Mouse (Mus musculus) adrenal gland, adult (tissue): Measurements from ENCODE around the gene Cdkal1.

Experiments used
- DNase-seq, 2 experiments: peaks; one replicate each; pipeline ENCODE4 v3.0.0; 2022 to 2023; ENCODE audit warnings: low spot score in 1 of 2; ENCODE audit not compliant: inconsistent age in 2 of 2

Cdkal1 gene

DNA sequence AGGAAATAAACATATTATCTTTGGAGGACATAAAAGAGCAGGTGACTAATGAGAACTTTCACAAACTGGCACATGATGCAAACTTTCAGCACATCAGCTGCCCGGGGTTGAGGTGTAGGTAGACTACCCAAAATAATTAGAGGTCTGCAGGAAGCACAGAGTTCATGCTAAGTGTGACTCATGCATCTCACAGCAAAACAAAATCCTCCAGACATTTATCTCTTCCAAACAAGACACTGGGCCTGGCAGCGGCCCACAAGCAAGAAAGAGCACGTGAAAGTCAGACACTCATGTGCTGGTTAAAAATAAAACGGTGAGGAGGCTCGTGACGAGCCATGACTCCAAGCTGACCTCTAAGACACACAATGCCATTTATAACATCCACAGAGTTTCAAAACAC lies 217.7 kb downstream of the Cdkal1 start:
- peak; percentile 62 to 78 for DNase-seq

GRCm38 (mm10) chr13:29635581-29635980 lies 219.9 kb downstream of the Cdkal1 start:
- no peak for DNase-seq

DNA sequence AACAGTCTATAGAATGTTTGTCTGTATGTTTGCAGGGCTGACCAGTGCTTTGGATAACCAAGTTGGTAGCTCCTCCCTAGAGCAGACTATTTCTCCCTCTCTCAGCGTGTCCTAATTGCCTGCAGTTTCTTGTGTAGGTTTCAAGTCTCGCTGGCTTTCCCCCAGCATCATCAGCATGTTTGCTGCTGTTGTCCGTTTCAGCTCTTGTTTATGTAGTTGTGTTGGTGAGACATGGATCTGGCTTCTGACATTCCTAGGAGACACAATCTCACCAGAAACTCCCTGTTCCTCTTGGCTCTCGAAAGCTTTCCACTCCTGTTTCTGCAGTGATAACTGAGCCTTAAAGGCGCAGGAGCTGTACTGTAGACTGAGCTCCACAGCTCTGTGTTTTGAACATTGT lies 224.1 kb downstream of the Cdkal1 start:
- DNase-seq, result no peak

GRCm38 (mm10) chr13:29628607-29629006 lies 226.9 kb downstream of the Cdkal1 start:
- DNase-seq, result peak in 1 of 2 experiments; percentile 59

DNA sequence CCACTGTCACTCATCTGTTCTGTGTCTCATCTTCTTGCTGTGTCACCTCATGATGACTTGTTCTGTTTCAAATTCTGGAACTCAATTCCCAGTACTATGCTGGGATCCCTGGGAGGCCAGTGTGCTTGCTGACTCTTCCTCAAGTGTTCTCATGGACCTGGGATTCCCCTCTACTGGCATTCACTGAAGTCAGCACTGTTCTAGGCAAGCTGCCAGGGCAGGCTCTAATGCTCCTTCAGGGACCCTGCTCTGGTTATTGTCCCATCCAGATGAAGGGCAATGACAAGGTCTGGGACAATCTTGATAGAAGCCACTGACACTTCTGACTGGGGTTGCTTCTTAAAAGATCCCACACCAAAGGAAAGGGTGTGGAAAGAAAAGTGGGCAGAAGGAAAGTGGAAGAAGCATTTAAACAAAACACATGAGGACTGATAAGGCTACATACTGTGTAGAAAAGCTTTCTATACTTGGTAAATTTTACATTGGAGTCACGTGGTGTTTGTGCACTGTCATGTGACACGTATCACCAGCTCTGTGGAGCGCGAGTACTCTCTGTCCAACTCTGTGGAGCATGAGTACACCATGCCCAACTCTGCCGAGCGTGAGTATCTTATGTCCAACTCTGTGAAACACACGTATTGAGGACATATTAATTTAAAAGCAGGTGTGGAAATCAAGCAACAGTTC lies 227.9 kb downstream of the Cdkal1 start:
- DNase-seq, result peak; percentile 52 to 66

DNA sequence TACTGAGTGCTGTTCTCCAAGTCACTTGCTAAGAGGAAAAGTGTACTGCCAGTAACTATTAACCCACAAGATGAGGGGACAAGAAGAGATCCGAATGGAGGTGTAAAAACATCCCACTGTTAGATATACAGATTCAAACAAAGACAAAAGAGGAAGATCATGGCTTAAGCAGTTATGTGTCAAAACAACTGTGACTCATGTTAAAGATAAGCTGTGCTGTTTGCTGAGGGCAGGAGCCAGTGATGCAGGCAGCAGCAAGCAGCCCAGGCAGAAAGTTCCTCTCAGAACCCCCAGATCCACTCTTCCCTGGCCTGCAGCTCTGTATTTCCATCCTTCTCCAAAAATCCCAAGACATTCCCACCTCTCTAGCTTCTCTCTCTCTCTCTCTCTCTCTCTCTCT lies 230.5 kb downstream of the Cdkal1 start:
- DNase-seq, result no peak

GRCm38 (mm10) chr13:29623636-29624239 lies 231.7 kb downstream of the Cdkal1 start:
- DNase-seq, result no peak

GRCm38 (mm10) chr13:29621881-29622280 lies 233.6 kb downstream of the Cdkal1 start:
- DNase-seq, result no peak

DNA sequence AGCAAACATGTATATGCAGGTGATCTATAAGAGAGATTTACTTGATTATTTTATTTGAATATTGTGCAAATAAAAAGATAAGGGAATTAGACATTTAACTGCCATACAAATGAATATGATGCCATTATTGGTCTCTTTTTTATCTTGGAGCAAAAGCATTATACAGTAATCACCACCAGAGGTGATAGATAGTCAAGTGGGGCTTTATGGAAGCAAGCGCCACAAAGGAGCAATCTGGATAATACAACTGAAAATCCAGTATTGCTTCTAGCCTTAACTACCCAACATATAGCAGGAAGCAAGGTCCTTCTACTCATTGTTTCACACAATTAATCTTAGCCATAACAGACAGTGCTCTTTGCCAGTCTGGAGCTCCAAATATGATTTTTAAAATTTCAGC lies 234.1 kb downstream of the Cdkal1 start:
- DNase-seq, result no peak

- no peak for DNase-seq
Measured at GRCm38 (mm10) chr13:29620826-29621225, 234.6 kb downstream of the Cdkal1 start.

DNA sequence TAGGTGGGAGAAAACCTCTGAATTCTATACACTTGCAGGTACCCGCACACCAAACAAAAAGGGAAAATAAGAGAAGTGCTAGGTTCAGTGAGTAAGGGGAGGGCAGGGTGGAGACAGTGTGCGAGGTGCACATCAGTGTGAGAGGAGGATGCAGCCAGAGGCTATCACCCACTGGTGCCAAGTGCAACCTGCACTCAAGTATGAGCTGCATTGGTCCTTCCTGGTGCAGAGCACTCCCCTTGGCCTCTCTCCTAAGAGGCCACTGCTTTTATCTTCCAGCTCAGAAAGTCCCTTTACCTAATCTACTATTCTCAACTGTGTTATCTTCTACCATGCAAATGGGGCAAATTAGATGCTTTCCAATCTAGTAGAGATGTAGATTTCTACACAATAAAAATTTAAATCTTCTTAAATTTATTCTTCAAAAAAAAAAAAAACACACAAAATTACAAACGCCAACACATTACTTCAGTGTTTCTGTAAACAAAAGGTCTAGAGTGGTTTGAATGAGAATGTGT lies 238.8 kb downstream of the Cdkal1 start:
- DNase-seq, result no peak

DNA sequence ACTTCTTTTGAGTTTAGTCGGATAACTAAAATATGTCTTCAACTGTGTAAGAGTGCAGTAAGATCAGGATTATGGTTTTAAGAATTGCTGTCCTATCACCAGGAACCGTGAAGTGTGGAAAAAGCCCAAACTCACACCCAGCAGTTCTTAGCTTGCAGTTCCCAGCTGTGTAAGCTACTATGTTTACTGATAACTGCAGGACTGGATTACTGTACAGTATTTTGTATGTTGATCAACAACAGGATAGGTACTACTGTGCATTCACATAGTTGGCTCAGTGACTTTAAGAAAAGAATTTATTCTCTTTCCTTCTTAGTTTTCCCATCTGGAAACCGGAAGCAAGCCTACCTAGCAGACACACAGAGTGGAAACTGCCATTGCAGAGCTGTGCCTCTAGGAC lies 239.5 kb downstream of the Cdkal1 start:
- no peak for DNase-seq

GRCm38 (mm10) chr13:29615081-29615480 lies 240.4 kb downstream of the Cdkal1 start:
- DNase-seq, result no peak

- DNase-seq, result no peak
Measured at GRCm38 (mm10) chr13:29610051-29610931, 245.2 kb downstream of the Cdkal1 start.

DNA sequence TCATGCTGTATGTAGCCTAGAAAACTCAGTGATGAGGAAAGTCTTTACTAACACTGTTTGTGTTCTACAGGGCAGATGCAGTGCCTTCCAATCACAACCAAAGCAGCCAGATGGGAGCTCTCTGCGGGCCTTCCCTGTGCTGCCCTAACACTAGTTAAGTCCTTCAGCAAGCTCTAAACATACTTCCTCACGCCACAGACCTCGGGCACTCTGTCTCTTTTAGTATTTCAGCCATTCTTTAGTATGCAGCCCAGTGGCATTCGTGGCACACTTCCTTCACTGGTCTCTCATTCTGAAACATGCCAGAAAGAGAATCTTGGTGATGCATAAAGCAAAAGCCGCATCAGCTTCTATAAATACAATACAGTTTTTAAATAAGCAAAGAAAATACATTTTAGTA lies 246.0 kb downstream of the Cdkal1 start:
- DNase-seq, result no peak

DNA sequence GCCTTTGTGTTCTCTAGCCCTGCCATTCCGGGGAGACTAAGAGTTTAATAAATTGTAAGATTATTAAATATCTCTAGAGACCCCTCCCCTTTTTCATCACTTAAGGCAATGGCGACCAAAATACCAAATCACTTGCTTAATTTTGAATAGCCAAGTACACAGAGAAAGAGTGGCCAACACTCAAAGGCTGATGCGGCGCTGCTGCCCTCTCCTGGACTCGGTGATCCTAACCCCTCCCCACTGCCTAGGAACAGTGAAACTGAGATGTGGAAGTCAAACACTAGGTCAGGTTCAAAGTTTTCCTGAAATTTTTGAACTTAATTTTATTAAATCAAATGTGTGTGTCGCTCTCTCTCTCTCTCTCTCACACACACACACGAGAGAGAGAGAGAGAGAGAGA lies 251.2 kb downstream of the Cdkal1 start:
- peak; percentile 59 to 84 for DNase-seq

DNA sequence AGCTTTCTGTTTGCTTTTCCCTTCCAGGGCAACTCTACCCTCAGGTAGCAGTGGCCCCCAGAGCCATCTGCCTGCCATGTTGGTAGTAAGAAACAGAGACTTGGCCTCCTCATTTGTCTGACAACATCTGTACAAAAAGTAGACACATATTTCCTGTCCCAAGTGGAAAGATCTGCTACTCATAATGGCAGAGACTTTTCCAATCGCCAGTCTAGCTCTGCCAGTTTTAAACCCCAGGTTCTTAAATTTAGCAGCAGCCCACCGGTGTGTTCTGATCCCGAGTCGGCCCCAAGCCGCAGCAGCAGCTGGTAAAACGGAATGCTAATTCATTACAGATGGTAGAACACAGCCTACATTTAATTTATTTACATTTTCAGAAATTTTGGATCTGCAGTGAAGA lies 251.9 kb downstream of the Cdkal1 start:
- DNase-seq, result no peak

DNA sequence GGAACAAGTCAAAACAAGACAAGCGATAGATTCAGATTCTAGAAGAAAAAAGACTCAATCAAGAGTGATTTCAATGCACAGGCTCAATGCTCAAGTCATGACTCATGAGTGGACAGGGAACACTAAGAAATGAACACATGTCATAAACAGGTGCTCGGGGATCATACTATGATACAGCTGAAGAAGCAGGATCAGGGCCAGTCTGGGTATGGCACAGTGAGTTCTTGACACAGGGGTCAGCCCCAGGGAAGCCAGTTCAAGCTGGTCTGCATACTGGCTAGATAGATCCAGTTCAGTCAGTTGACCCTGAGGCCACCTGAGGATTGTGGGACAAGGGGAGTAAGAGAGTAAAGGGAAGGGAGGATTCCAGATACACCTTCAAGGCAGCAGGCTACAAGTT lies 254.4 kb downstream of the Cdkal1 start:
- no peak for DNase-seq

DNA sequence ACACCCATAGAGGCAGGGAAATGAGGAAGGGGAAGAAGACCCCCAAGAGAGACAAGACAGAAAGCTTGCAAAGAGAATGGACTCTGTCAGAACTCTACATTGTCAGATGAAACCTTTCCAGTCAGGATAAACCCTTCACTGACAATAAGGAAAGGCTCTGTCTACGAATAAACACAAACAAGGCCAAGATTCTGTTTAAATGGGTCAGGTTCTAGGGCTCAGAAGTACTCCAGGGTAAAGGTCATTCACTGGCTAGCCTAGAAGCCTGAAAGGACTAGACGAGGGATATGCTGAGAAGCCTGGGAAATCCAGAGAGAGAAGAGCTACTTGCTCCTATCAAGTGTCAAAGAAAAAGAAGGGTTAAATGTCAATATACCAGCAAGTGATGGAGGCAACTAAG lies 255.8 kb downstream of the Cdkal1 start:
- no peak for DNase-seq

GRCm38 (mm10) chr13:29596735-29597134 lies 258.7 kb downstream of the Cdkal1 start:
- no peak for DNase-seq

DNA sequence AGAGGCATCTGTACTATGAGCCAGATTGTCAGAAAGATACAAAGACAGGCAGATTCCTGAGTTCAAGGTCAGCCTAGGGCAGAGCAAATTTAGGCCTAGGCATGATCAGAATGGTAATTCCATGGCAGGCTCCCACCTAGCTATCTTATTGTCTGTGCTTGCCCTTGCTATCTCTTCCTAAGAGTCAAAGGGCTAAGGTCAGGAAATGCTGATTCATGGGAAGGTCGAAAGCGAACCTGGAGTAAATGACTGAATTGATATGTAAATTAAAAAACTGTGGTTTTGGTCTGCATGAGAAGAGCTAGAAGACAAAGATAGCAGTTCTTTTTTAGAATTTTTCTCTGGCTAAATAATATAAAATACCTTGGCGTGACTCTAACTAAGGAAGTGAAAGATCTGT lies 262.4 kb downstream of the Cdkal1 start:
- no peak for DNase-seq

GRCm38 (mm10) chr13:29590685-29591084 lies 264.8 kb downstream of the Cdkal1 start:
- no peak for DNase-seq
